Mouse (Mus musculus) mesoderm, embryonic 11.5 days (tissue): ENCODE data around the gene Runx1.
A peak's percentile ranks its signal among the peaks of the same experiment; 100 is the strongest.

Experiments
- DNase-seq: peaks from one replicate; pipeline ENCODE4 v3.0.0-alpha.2; 2012; ENCODE audit warnings: low read depth, low spot score

The Runx1 gene

GRCm38 (mm10) chr16:92747062-92747461, 78.9 kb downstream of the Runx1 start:
- DNase-seq, result no peak

DNA sequence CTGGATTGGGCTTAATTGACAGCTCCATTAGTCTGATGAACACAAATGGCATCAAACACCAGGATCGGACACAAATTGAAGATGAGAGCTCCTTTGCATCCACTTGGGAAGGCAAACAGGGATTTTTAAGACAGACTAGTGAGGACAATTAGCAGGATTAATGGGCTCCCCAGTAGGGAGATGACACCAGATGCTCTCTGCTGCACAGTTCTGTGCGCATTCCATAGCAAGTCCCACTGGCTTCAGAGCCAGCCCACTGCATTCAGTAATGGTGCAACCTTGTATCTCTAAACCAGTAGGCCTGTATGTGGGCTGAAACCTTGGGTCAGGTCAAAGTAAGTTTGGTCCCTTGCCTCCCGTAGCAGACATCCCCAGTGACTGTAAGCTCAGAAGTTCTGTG, 80.7 kb downstream of the Runx1 start:
- peak; percentile 31 for DNase-seq

DNA sequence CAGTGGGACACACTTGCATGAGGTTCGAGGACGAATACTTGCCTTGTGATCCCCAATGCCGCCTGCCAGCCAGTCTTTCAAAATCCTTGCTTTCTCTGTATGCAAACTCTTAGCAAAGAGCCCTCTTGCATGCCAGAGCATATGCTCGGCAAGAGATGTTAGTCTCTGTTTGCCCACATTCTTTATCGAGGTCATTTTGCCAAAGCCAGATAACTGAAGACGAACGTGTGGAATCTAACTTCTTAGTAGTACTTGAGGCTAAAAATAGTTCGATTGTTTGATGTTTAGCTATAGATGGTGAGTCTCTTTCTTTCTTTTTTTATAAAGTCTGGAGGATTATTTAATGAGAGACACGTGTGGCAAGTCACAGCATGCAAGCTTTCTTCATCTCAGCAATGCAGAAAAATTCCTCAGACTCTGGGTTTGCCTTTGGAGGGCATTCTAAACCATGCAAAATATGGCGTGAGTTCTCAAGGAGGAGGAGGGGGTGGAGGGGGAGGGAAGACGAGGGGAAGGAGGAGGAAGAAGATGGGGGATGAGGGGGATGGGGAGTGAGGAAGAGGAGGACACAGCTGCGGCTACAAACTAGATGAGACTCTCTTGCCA, 81.7 kb downstream of the Runx1 start:
- DNase-seq, result no peak

- DNase-seq, result no peak
Measured at GRCm38 (mm10) chr16:92743755-92744154, 82.2 kb downstream of the Runx1 start.

DNA sequence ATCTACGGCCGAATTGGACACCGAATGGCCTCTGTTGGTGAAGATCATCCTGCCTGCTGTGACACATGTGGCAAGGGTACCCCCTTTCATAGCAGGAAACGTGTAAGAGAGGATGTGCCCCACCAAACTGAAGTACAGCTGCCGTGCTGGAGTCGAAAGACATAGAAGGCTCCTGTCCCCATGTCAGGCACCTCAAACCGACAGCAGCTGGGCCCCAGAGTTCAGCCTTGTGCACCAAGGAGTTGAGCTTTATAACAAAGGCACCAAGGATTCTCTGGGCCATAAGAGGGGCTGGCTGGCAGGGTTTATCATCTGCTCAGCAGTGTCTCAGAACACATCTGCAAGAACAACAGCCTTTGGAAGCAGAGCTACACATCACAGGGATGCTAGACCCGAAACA, 84.6 kb downstream of the Runx1 start:
- DNase-seq, result no peak

- DNase-seq, result no peak
Measured at GRCm38 (mm10) chr16:92740541-92740940, 85.4 kb downstream of the Runx1 start.

DNA sequence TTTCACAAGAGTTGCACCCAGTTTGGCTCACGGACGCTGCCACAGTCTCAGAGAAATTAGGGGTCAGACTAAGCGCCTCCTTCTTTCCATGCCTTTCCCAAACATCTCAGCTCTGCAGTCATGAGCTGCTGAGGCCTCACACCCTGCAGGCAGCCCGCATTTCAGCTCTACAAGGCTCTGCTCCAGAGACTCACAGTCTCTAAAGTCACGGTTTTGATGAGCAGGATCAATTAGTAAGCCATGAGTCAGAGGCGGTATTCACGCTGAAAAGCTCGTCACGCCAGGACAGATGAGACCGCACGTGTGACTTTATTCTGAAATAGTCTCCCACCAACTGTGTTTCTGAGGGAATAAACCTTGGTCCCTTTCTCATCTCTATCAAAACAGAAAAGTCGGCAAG, 86.0 kb downstream of the Runx1 start:
- no peak for DNase-seq

DNA sequence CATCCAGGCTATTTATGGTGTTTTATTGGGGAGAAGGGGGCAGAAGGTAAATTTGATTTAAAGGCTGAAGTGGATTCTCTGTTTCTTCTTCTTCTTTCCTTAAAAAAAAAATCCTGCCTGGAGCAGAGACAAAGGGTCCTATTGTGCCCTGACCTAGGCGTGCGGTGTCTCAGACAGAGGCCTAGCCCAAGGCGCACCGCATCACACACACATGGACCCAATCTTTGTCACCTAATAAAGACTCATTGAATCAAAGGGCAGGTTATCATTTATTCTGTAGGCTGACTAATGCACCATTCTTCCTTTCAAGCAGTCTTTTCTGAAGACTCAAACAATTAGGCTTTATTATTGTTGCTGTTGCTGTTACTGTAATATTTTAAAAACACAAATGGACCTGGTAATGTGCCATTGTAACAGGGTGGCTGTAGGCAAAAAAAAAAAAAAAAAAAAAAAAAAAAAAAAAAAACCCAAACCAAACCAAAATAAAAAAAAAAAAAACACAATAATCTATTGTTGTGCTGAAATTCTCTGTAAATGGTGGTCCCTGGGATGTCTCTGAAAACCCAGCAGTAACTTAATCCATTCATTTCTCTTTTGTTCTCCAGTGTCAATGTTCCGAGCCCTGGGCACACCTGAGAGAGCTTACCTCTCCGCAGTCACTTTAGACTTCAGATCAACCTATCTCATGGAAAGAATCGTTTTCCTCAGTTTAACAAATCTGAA, 86.7 kb downstream of the Runx1 start:
- DNase-seq, result peak; percentile 34

- DNase-seq, result no peak
Measured at GRCm38 (mm10) chr16:92738476-92739010, 87.4 kb downstream of the Runx1 start.

DNA sequence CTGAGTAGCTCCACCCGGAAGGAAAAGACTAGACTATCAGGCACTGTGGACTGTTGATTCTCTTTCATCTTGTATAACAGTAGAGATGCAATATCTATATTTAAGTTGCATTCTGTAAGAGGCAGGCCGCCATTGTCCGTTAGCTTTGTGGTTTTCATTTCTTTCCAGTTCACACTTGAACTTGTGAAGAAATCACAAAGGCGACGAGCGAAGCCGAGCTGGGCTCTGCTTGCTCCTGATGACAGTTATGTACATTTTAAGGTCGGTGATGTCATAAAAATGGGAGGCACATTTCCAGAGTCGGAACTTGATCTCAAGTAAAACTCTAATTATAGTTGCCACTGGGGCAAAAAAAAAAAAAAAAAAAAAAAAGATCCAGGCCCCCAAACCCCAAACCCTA, 99.1 kb downstream of the Runx1 start:
- no peak for DNase-seq

- no peak for DNase-seq
Measured at GRCm38 (mm10) chr16:92724526-92724925, 101.4 kb downstream of the Runx1 start.

DNA sequence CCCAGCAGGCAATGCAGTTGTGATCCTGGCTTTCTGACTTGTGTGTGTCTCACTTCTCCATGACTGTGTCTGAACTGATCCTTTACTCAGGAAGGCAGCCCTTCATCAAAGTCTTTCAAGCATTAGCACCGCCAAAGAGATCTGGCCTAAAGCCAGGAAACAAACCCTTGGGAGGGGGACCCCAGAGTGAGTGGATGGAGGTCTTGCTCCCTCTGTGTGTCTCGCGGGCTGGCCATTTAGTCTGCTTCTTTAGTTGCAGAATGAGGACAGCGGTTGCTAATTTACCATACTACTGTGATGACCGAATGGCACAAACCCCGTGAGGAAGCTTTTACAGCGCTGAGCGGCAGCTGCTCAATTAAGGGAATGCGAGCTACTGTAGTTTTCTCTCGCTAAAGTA, 105.3 kb downstream of the Runx1 start:
- DNase-seq, result no peak

DNA sequence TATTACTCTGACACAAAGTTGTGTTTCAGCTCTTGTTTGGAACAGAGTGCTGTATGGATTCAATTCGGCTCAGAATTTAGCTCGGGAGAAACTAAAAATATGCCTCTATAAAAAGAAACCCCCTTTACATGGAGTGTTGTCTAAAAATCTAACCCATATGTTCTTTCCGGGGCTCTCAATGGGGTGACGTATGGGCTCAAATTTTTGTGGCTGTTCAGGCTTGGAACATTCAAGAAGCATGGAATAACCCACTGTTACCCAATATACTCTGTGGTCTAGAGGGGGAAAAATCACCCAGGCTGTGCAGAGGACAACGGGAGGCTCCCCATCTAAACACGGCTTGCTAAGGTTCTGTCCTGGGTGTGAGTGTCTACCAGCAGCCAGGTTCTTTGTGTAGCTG, 106.2 kb downstream of the Runx1 start:
- no peak for DNase-seq

DNA sequence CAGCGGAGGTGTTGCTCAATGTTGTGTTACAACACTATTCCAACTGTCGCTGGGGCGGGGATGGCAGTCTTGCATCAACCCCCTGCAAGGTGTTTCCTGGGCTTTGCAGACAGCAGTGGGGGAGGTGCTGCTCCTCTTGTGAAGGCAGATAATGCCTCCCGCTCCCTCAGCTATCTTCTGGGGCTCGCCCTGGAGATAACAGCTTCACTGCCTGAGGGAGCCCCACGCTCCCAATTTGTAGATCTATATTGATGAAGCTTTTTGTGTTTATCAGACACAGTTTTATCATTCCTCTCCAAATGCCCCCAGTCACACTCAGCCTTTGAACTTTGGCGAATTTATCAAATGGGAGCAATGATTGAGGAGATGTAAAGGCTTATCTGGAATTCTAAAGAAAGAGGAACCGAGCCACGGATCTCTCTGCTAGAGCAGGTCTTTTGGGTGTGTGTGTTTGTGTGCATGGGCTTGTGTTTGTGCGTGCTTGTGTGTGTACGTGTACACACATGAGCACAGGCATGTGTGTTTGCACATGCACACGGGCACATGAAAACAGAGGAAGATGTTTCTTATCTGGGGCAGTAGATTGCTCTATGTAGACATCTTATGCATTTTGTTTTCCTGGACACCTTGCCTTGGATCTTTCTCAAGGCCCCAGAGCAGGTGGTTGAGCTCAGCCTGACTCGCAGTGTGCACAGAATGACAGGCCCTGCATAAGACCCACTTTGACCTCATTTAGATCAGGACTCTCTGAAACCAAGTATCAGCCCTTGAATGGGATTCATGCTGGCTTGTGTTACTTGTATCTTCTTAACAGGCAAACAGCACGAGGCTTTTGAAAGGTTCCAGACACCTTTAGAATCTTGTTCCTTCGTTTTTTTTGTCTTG, 110.1 kb downstream of the Runx1 start:
- DNase-seq, result no peak

- no peak for DNase-seq
Measured at GRCm38 (mm10) chr16:92710161-92710560, 115.8 kb downstream of the Runx1 start.

- DNase-seq, result no peak
Measured at GRCm38 (mm10) chr16:92708718-92709117, 117.2 kb downstream of the Runx1 start.

DNA sequence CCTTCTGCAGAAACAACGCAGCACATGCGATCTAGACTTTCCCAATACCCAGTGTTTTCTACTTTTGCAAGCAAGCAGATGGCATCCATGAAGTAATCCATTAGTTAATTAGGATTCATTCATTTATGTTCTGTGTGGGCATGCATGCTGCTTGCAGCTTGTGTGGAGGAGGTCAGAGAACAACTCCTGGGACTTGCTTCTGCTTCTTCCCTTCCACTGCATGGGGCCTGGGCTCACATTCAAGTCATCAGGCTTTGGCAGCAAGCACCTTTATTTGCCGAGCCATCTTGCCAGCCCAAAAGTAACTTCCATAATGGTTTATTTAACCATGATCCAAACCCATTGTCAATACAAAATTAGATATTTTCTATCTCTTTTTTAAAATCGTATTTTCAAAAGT, 118.2 kb downstream of the Runx1 start:
- DNase-seq, result no peak

DNA sequence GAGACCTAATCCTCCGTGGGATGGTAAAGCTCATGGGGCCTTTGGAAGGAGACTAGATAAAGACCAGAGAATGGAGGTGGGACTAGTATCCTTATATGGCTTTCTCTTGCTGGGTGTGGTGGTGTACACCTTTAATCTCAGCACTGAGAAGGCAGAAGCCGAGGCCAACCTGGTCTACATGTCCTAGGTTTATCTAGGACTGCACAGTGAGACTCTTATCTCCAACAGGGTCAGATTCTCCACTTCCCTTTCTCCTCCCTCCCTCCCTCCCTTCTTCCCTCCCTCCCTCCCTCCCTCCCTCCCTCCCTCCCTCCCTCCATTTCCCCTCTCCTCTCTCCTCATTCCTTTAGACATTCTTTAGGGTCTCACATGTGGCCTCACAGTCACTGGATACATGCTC, 118.8 kb downstream of the Runx1 start:
- DNase-seq, result no peak

GRCm38 (mm10) chr16:92705564-92706458, 120.1 kb downstream of the Runx1 start:
- DNase-seq, result no peak

DNA sequence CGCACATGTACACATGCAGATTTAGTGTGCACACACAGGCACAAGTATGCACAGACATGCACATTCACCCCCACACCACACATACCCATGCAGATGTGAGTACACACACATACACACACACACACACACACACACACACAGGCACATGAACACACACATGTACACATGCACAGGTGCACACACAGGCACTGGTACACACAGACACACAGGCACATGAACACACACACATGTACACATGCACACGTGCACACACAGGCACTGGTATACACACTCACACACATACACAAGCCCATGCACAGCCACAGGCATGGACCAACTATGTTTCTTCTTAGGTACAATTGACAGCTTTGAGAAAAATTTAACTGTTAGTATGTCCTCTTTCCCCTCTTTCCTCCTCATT, 122.1 kb downstream of the Runx1 start:
- no peak for DNase-seq
